Comparison of ENCODE assay signal across 9 mouse cellular contexts in the genomic region with DNA sequence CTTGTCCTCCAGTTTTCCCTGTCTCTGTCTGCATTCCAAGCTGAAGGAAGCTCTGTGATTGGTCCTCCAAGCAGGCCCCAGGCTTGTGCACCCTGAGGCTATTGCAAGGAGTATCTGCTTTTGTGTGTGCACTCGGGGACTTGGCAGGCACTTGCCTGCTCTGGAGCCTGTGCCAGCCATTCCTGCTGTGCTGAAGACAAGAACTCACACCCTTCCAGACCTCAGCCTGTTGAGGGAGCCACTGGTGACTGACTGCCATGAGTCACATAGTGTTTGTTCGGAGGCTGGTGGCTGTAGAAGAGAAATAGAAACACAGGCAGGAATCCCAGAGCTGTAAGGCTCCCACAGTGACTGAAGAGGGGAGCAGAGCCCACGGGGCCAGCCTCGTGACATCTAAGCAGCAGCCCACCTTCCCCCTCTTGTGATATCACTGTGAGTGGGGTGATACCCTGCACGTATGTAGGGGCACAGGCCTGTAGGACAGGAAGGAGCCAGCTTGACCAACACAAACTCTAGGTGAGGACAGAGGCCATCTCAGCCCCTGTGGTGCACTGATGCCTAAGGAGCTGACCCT. TPM values are rescaled to one million over a fixed set of nuclear protein-coding genes. Genes with fewer than 3 reads are reported as not detected.
DNase-seq lines count a peak whose midpoint lies in the region; ATAC-seq and TF ChIP-seq lines count a peak whose summit lies in the region.
"Had no signal": no experiment of that assay in that cellular context is flagged by ENCODE, and none has a peak within 500 bp of the region (broad histone marks: within the 10 kb centered on the region; RNA-seq: fewer than 3 reads in every experiment).

No protein-coding gene starts in this region.

- peak; percentile 20 for DNase-seq in lung, embryonic 14.5 days
- no peak for DNase-seq in lung, postnatal 25 days (ENCODE audit: low spot score)
- peak; percentile 73 to 76 for DNase-seq in cerebellum, postnatal 36 days
- peak; percentile 84 for DNase-seq in left cerebral cortex, postnatal 4 days
- DNase-seq in right cerebral cortex, postnatal 4 days, result peak; percentile 51
- DNase-seq in kidney, postnatal 36 days, result no peak
- no peak for DNase-seq in retina, embryonic 14.5 days (ENCODE audit: low spot score)

- no peak overlapping the region for H3K4me3 ChIP-seq in lung, embryonic 14.5 days (ENCODE audit: low read depth, low read length)
- no peak overlapping the region for H3K4me3 ChIP-seq in heart, embryonic 14.5 days (ENCODE audit: control insufficient read depth in 1 of 2, insufficient read depth in 1 of 2, low read depth in 1 of 2, low read length in 2 of 2)

- intact Hi-C loops in left cerebral cortex, postnatal 4 days (cut with DNase I), result no loop called here

- H3K9ac ChIP-seq in lung, embryonic 14.5 days, result no peak overlapping the region
- 0 out of 2 replicates have a peak overlapping the region, but pooled peaks have one; percentile 21 for H3K9ac ChIP-seq in heart, embryonic 14.5 days (ENCODE audit: low read length)

- ATAC-seq in lung, embryonic 14.5 days (ENCODE audit: insufficient read depth), result 0 out of 2 replicates have a peak, but pooled peaks have one; percentile 28
- ATAC-seq in heart, embryonic 14.5 days (ENCODE audit: insufficient number of reproducible peaks, insufficient read depth, low FRiP score, low read depth), result 0 out of 2 replicates have a peak, but pooled peaks have one; percentile 36

- H3K4me2 ChIP-seq in lung, embryonic 14.5 days, result no peak overlapping the region
- H3K4me2 ChIP-seq in heart, embryonic 14.5 days (ENCODE audit: low read length), result no peak overlapping the region

- no peaks in the 10 kb centered on the region for H3K27me3 ChIP-seq in lung, embryonic 14.5 days (ENCODE audit: insufficient read depth, low read length)
- H3K27me3 ChIP-seq in heart, embryonic 14.5 days (ENCODE audit: control insufficient read depth, insufficient read depth, low read length), result no peaks in the 10 kb centered on the region

- no peaks in the 10 kb centered on the region for H3K4me1 ChIP-seq in lung, embryonic 14.5 days (ENCODE audit: insufficient read depth)
- peaks cover 3 to 4% of the 10 kb centered on the region in 2 experiments; a peak in 2 of 4 replicates for H3K4me1 ChIP-seq in heart, embryonic 14.5 days (ENCODE audit: control insufficient read depth in 2 of 2, insufficient read depth in 2 of 2, low read length in 2 of 2)

- TF ChIP-seq CTCF in lung, embryonic 14.5 days (IDR thresholded peaks at IDR 0.05; ENCODE audit: low read depth), result 0 out of 2 replicates have a peak, but pooled peaks have one; percentile 14

- H3K36me3 ChIP-seq in lung, embryonic 14.5 days (ENCODE audit: insufficient read depth), result peaks cover 26% of the 10 kb centered on the region
- H3K36me3 ChIP-seq in heart, embryonic 14.5 days (ENCODE audit: control insufficient read depth, insufficient read depth, low read length), result peaks cover 29% of the 10 kb centered on the region

- peak overlapping the region; percentile 42; the same call in 1 of the 2 replicates for H3K27ac ChIP-seq in lung, embryonic 14.5 days (ENCODE audit: low read depth)
- H3K27ac ChIP-seq in heart, embryonic 14.5 days (replicated peaks in 1 of 2; ENCODE audit: control insufficient read depth in 1 of 2, insufficient read depth in 1 of 2, low read depth in 2 of 2, low read length in 2 of 2), result no peak overlapping the region; a peak in 1 of 4 replicates

- H3K9me3 ChIP-seq in lung, embryonic 14.5 days (ENCODE audit: low read depth, low read length), result no peaks in the 10 kb centered on the region
- H3K9me3 ChIP-seq in heart, embryonic 14.5 days (ENCODE audit: control insufficient read depth, low read length), result no peaks in the 10 kb centered on the region
- H3K9me3 ChIP-seq: G1E had no signal

- 54% methylated on average over 5 of the region's 5 CpGs for WGBS in lung, embryonic 14.5 days
- 35% methylated on average over 5 of the region's 5 CpGs for WGBS in heart, embryonic 14.5 days

RNA-seq across cellular contexts. Expression of a gene that starts 31.6 kb away (rescaled TPM):
- polyA plus RNA-seq in lung, embryonic 14.5 days (2014; fragmentation: Nextera tagmentation; extraction: Ambion mirVana), result 4.4 and 4.9 TPM in 2 replicates
- polyA plus RNA-seq in heart, embryonic 14.5 days (2014; fragmentation: Nextera tagmentation; extraction: Ambion mirVana), result 1.2 and 1.8 TPM in 2 replicates
- total RNA-seq in left cerebral cortex, postnatal 4 days (2021), result 1 to 10 TPM; 1.7 to 1.8 TPM

RNA-seq across cellular contexts. Expression of a gene that starts 50.0 kb away (rescaled TPM):
- polyA plus RNA-seq in lung, embryonic 14.5 days (2014; fragmentation: Nextera tagmentation; extraction: Ambion mirVana), result not detected in 2 replicates
- not detected in 2 replicates for polyA plus RNA-seq in heart, embryonic 14.5 days (2014; fragmentation: Nextera tagmentation; extraction: Ambion mirVana)
- 10 to 100 TPM in 1 of 2 experiments, 1 to 10 TPM in 1; 6.5 to 12.8 TPM for total RNA-seq in left cerebral cortex, postnatal 4 days (2021)

RNA-seq across cellular contexts. Expression of a gene that starts 50.5 kb away (rescaled TPM):
- 142 and 155 TPM in 2 replicates for polyA plus RNA-seq in lung, embryonic 14.5 days (2014; fragmentation: Nextera tagmentation; extraction: Ambion mirVana)
- 66.9 and 68.0 TPM in 2 replicates for polyA plus RNA-seq in heart, embryonic 14.5 days (2014; fragmentation: Nextera tagmentation; extraction: Ambion mirVana)
- total RNA-seq in left cerebral cortex, postnatal 4 days (2021), result 100 to 1,000 TPM; 150 to 152 TPM

Comparison
In these comparisons a context has a peak if more than half of its experiments do, and no peak if none do; other contexts are left out.
1. DNase-seq: peak in lung, embryonic 14.5 days (single experiment), cerebellum, postnatal 36 days (2 of 2), left cerebral cortex, postnatal 4 days (single experiment) and right cerebral cortex, postnatal 4 days (single experiment); none in lung, postnatal 25 days (single experiment), kidney, postnatal 36 days (0 of 2) and retina, embryonic 14.5 days (single experiment).